Mouse (Mus musculus) olfactory bulb, adult 2 months (tissue): ENCODE data around the gene Erg.

Experiments used
- CTCF ChIP-seq: fragments of 200-500 bp; IDR thresholded peaks from 2 replicates; pipeline ENCODE4 v1.5.1; 2012; ENCODE audit warnings: low read depth, mild to moderate bottlenecking, low read length, moderate library complexity; ENCODE audit not compliant: insufficient read depth
- POLR2A ChIP-seq: fragments of 200-500 bp; IDR thresholded peaks from 2 replicates; pipeline ENCODE4 v1.6.1; 2012; ENCODE audit warnings: mild to moderate bottlenecking, low read depth, low read length, moderate library complexity; ENCODE audit not compliant: insufficient read depth

GRCm38 (mm10) chr16:95344961-95345360 lies 241.4 kb downstream of the Erg start:
- TF ChIP-seq POLR2A (no peak), CTCF (no peak)
